ENCODE assay signal across 8 mouse cellular contexts in the genomic region with DNA sequence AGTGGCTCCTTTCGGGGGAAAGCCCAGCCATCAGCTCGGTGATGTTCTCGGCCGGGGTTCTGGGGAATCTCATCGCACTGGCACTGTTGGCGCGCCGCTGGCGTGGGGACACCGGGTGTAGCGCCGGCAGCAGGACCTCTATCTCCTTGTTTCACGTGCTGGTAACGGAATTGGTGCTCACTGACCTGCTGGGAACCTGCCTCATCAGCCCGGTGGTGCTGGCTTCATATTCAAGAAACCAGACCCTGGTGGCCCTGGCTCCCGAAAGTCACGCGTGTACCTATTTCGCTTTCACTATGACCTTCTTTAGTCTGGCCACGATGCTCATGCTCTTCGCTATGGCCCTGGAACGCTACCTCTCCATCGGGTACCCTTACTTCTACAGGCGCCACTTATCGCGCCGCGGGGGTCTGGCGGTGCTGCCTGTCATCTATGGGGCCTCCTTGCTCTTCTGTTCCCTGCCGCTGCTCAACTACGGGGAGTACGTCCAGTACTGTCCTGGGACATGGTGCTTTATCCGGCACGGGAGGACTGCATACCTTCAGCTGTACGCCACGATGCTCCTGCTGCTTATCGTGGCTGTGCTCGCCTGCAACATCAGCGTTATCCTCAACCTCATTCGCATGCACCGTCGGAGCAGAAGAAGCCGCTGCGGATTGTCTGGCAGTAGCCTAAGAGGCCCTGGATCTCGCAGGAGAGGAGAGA. TPM values are rescaled to one million over a fixed set of nuclear protein-coding genes. Genes with fewer than 3 reads are reported as not detected.
DNase-seq lines count a peak whose midpoint lies in the region; ATAC-seq lines count a peak whose summit lies in the region.

No protein-coding gene starts in this region.

- peak overlapping the region; percentile 92 for H3K4me2 ChIP-seq in embryonic facial prominence, embryonic 14.5 days (ENCODE audit: low read depth, low read length)
- H3K4me2 ChIP-seq in hindbrain, embryonic 15.5 days: peak overlapping the region; percentile 86
- H3K4me2 ChIP-seq in stomach, embryonic 15.5 days: peak overlapping the region; percentile 79

- ATAC-seq in embryonic facial prominence, embryonic 14.5 days (ENCODE audit: low read depth): peak; percentile 34; the same call in 1 of the 2 replicates
- peak; percentile 55 for ATAC-seq in hindbrain, embryonic 15.5 days (ENCODE audit: low FRiP score, low read depth)
- no peak for ATAC-seq in stomach, embryonic 15.5 days (ENCODE audit: insufficient read depth, low FRiP score, low read depth)

- peaks cover 3% of the 10 kb centered on the region; the same call in 1 of the 2 replicates for H3K4me1 ChIP-seq in embryonic facial prominence, embryonic 14.5 days (ENCODE audit: control insufficient read depth, insufficient read depth, low read length)
- peaks cover 20% of the 10 kb centered on the region for H3K4me1 ChIP-seq in hindbrain, embryonic 15.5 days (replicated peaks)
- peaks cover 75% of the 10 kb centered on the region for H3K4me1 ChIP-seq in megakaryocyte, embryonic 14.5 days
- H3K4me1 ChIP-seq in stomach, embryonic 15.5 days: peaks cover 11% of the 10 kb centered on the region; the same call in 1 of the 2 replicates

- H3K9ac ChIP-seq in embryonic facial prominence, embryonic 14.5 days (ENCODE audit: low read depth, low read length): peak overlapping the region; percentile 60
- peak overlapping the region; percentile 56 for H3K9ac ChIP-seq in hindbrain, embryonic 15.5 days
- H3K9ac ChIP-seq in stomach, embryonic 15.5 days: peak overlapping the region; percentile 19

- H3K27ac ChIP-seq in embryonic facial prominence, embryonic 14.5 days (replicated peaks; ENCODE audit: low read depth, low read length): no peak overlapping the region
- no peak overlapping the region for H3K27ac ChIP-seq in hindbrain, embryonic 15.5 days (replicated peaks)
- no peak overlapping the region; the same call in 1 of the 2 replicates for H3K27ac ChIP-seq in stomach, embryonic 15.5 days

- H3K36me3 ChIP-seq in embryonic facial prominence, embryonic 14.5 days (ENCODE audit: control insufficient read depth, insufficient read depth, low read length): no peaks in the 10 kb centered on the region
- H3K36me3 ChIP-seq in hindbrain, embryonic 15.5 days: no peaks in the 10 kb centered on the region
- peaks cover 26% of the 10 kb centered on the region for H3K36me3 ChIP-seq in megakaryocyte, embryonic 14.5 days (replicated peaks; ENCODE audit: low read length)
- H3K36me3 ChIP-seq in stomach, embryonic 15.5 days: no peaks in the 10 kb centered on the region

- DNase-seq in layer of hippocampus, postnatal 10 days (ENCODE audit: low spot score in 2 of 2): peak; percentile 21 to 24
- no peak for DNase-seq in layer of hippocampus, adult 8-10 months (ENCODE audit: low spot score in 2 of 2)
- peak; percentile 20 for DNase-seq in ZHBTc4 (ENCODE audit: low read depth, low spot score)
- DNase-seq in embryonic facial prominence, embryonic 14.5 days (ENCODE audit: low spot score): no peak
- DNase-seq in cerebellum, adult 8-10 months: no peak

- peak overlapping the region; percentile 50 for H3K4me3 ChIP-seq in embryonic facial prominence, embryonic 14.5 days (ENCODE audit: low read depth, low read length)
- peak overlapping the region; percentile 50 for H3K4me3 ChIP-seq in hindbrain, embryonic 15.5 days
- peak overlapping the region; percentile 99 for H3K4me3 ChIP-seq in megakaryocyte, embryonic 14.5 days (replicated peaks)
- H3K4me3 ChIP-seq in stomach, embryonic 15.5 days (replicated peaks): peak overlapping the region; percentile 47

- H3K27me3 ChIP-seq in embryonic facial prominence, embryonic 14.5 days (replicated peaks; ENCODE audit: control insufficient read depth, insufficient read depth, low read length): peaks cover 16% of the 10 kb centered on the region
- peaks cover 8% of the 10 kb centered on the region for H3K27me3 ChIP-seq in hindbrain, embryonic 15.5 days
- no peaks in the 10 kb centered on the region for H3K27me3 ChIP-seq in megakaryocyte, embryonic 14.5 days (replicated peaks)
- 0 out of 2 replicates have a peak, but pooled peaks cover 4% of the 10 kb centered on the region for H3K27me3 ChIP-seq in stomach, embryonic 15.5 days (replicated peaks)

- no peaks in the 10 kb centered on the region for H3K9me3 ChIP-seq in embryonic facial prominence, embryonic 14.5 days (ENCODE audit: control insufficient read depth, low read length)
- no peaks in the 10 kb centered on the region for H3K9me3 ChIP-seq in hindbrain, embryonic 15.5 days
- no peaks in the 10 kb centered on the region for H3K9me3 ChIP-seq in megakaryocyte, embryonic 14.5 days
- H3K9me3 ChIP-seq in stomach, embryonic 15.5 days: no peaks in the 10 kb centered on the region

- 3% methylated on average over 42 of the region's 45 CpGs for WGBS in embryonic facial prominence, embryonic 14.5 days
- under 1% methylated on average over 45 of the region's 45 CpGs for WGBS in hindbrain, embryonic 15.5 days
- WGBS in stomach, embryonic 15.5 days: 2% methylated on average over 45 of the region's 45 CpGs

RNA-seq across cellular contexts. Expression of gene Ptger2, which starts 1.2 kb away (rescaled TPM):
- under 1 TPM; 0.21 to 0.38 TPM for total RNA-seq in layer of hippocampus, postnatal 10 days (2021)
- under 1 TPM in 3 of 4 experiments, not detected in 1; 0.16 to 0.24 (median 0.21) TPM for total RNA-seq in layer of hippocampus, adult 8-10 months (2022)
- polyA plus RNA-seq in embryonic facial prominence, embryonic 14.5 days (2014; fragmentation: Nextera tagmentation; extraction: Ambion mirVana): 0.81 and 1.2 TPM in 2 replicates
- polyA plus RNA-seq in hindbrain, embryonic 15.5 days (2015; fragmentation: Nextera tagmentation; extraction: Ambion mirVana): 1.0 and 1.4 TPM in 2 replicates
- 0.63 and 2.0 TPM in 2 replicates for polyA plus RNA-seq in megakaryocyte, embryonic 14.5 days (2012; ENCODE audit: insufficient read depth, low replicate concordance)
- polyA plus RNA-seq in stomach, embryonic 15.5 days (2015; fragmentation: Nextera tagmentation; extraction: Ambion mirVana): 1.8 and 2.0 TPM in 2 replicates

Comparison
In these comparisons a context has a peak if more than half of its experiments do, and no peak if none do; other contexts are left out.
1. DNase-seq: peak in layer of hippocampus, postnatal 10 days (2 of 2) and ZHBTc4 (single experiment); none in layer of hippocampus, adult 8-10 months (0 of 2), embryonic facial prominence, embryonic 14.5 days (single experiment) and cerebellum, adult 8-10 months (single experiment).
2. H3K4me3 ChIP-seq: peak in every context shown above with its lines; median percentile 99 in megakaryocyte, embryonic 14.5 days; 50 in embryonic facial prominence, embryonic 14.5 days; 50 in hindbrain, embryonic 15.5 days; 47 in stomach, embryonic 15.5 days.
3. Peak in every context shown above with its lines, with median percentiles within 50 percentile points of each other: H3K4me2 ChIP-seq and H3K9ac ChIP-seq.